Mouse (Mus musculus): ENCODE measurements around the gene Fpr1. TPM values are rescaled to one million over a fixed set of nuclear protein-coding genes. Genes with fewer than 3 reads are reported as not detected.

Fpr1 gene
- total and polyA plus RNA-seq, 3 experiments, result not detected

DNA sequence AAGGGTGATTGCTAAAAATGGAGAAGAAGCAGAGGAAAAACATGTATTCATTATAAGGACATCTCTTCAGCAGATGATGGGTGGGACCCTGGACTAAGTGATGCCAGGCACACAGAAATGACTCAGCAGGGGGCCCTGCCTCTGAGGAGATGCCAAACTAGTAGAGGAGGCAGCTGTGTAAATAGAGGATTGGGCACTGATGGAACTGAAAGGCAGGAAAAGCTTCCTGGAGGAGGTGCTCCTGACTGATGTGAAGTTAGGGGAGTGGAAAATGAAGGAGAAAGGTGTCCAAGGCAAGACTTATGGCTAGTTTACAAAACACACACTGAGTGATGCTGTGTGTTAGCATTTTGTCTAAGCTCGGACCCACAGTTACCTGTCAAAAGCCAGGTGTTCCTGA is 26.3 kb downstream of the Fpr1 start:
- Histone ChIP-seq H3K9me3 (replicated peaks; ENCODE audit: insufficient read depth, low read length) (no peaks in the 10 kb centered on the region), H3K4me3 (ENCODE audit: control insufficient read depth in 1 of 2, insufficient read depth in 1 of 2, low read depth in 2 of 2, low read length in 2 of 2) (no peak overlapping the region), H3K4me1 (ENCODE audit: control insufficient read depth in 1 of 2, insufficient read depth in 2 of 2, low read length in 2 of 2) (no peaks in the 10 kb centered on the region), H3K79me2 (ENCODE audit: control insufficient read depth, insufficient read depth, low read length, poor library complexity) (no peaks in the 10 kb centered on the region), H3K36me3 (ENCODE audit: control insufficient read depth in 1 of 2, insufficient read depth in 2 of 2, low read length in 2 of 2) (no peaks in the 10 kb centered on the region), H3K27me3 (ENCODE audit: control insufficient read depth in 1 of 2, insufficient read depth in 2 of 2, low read length in 2 of 2) (no peaks in the 10 kb centered on the region), H3K9ac (ENCODE audit: control insufficient read depth, low read depth, low read length, poor library complexity, severe bottlenecking) (no peak overlapping the region), H3K27ac (ENCODE audit: control insufficient read depth, low read depth, low read length) (no peak overlapping the region)
- no peak for DNase-seq (ENCODE audit: low read depth, low spot score)
- TF ChIP-seq POLR2A (IDR thresholded peaks at IDR 0.05; ENCODE audit: control insufficient read depth in 1 of 2, insufficient read depth in 1 of 2, low read depth in 1 of 2, low read length in 2 of 2, poor library complexity in 1 of 2) (no peak), EP300 (IDR thresholded peaks at IDR 0.05; ENCODE audit: low read depth in 1 of 2, low read length in 2 of 2) (no peak), ETS1 (IDR thresholded peaks at IDR 0.05; ENCODE audit: low read depth, low read length) (no peak), E2F4 (IDR thresholded peaks at IDR 0.05; ENCODE audit: borderline replicate concordance, low read depth, low read length) (no peak), USF1 (IDR thresholded peaks at IDR 0.05; ENCODE audit: low read depth, low read length) (no peak), MAX (IDR thresholded peaks at IDR 0.05; ENCODE audit: low read length) (no peak), MXI1 (IDR thresholded peaks at IDR 0.05; ENCODE audit: low read depth, low read length) (no peak), UBTF (IDR thresholded peaks at IDR 0.05; ENCODE audit: borderline replicate concordance, insufficient read depth, low read depth, low read length) (no peak), ZMIZ1 (IDR thresholded peaks at IDR 0.05; ENCODE audit: low read depth, low read length) (no peak), MAZ (IDR thresholded peaks at IDR 0.05; ENCODE audit: low read depth, low read length) (no peak), ZC3H11A (IDR thresholded peaks at IDR 0.05; ENCODE audit: low read depth, low read length) (no peak), TBP (IDR thresholded peaks at IDR 0.05; ENCODE audit: low read depth, low read length) (no peak), MYC (IDR thresholded peaks at IDR 0.05; ENCODE audit: low read depth, low read length) (no peak), JUND (IDR thresholded peaks at IDR 0.05; ENCODE audit: low read depth, low read length) (no peak), GABPA (IDR thresholded peaks at IDR 0.05; ENCODE audit: low read depth, low read length) (no peak), SMC3 (IDR thresholded peaks at IDR 0.05; ENCODE audit: low read depth, low read length) (no peak), CHD1 (IDR thresholded peaks at IDR 0.05; ENCODE audit: low read depth, low read length) (no peak), ELF1 (IDR thresholded peaks at IDR 0.05; ENCODE audit: low read depth, low read length) (no peak), MEF2A (IDR thresholded peaks at IDR 0.05; ENCODE audit: extremely low read depth, insufficient replicate concordance, low read depth, low read length, poor library complexity, severe bottlenecking) (no peak), RAD21 (IDR thresholded peaks at IDR 0.05; ENCODE audit: low read depth, low read length) (no peak)

DNA sequence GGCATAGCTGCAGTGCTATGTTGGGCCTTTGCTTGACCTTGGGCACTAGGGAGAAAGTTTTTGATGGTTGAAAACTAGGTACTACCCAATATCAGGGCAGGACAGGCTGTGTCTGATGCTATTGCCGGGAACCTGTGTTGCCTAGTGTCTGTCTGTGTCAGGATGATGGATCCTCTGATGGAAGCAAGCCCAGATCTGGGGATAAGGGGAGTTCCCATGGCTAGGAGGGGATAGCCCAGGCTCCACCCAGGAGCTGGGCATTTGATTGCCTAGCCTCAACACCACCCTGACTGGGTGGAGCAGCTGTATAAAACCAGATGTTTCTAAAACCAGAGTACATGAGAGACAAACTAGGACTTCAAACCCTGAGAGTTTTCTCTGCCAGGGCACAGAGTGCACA is 27.1 kb downstream of the Fpr1 start:
- no peaks in the 10 kb centered on the region for H3K36me3 ChIP-seq (ENCODE audit: control insufficient read depth in 1 of 2, insufficient read depth in 2 of 2, low read length in 2 of 2)
- H3K9me3 ChIP-seq (replicated peaks; ENCODE audit: insufficient read depth, low read length), result no peaks in the 10 kb centered on the region
- no peak overlapping the region for H3K4me3 ChIP-seq (ENCODE audit: control insufficient read depth in 1 of 2, insufficient read depth in 1 of 2, low read depth in 2 of 2, low read length in 2 of 2)
- DNase-seq (ENCODE audit: low read depth, low spot score), result no peak
- no peak overlapping the region for H3K27ac ChIP-seq (ENCODE audit: control insufficient read depth, low read depth, low read length)
- H3K9ac ChIP-seq (ENCODE audit: control insufficient read depth, low read depth, low read length, poor library complexity, severe bottlenecking), result no peak overlapping the region
- H3K4me1 ChIP-seq (ENCODE audit: control insufficient read depth in 1 of 2, insufficient read depth in 2 of 2, low read length in 2 of 2), result no peaks in the 10 kb centered on the region
- H3K79me2 ChIP-seq (ENCODE audit: control insufficient read depth, insufficient read depth, low read length, poor library complexity), result no peaks in the 10 kb centered on the region
- no peak for TF ChIP-seq NRF1 (IDR thresholded peaks at IDR 0.05; ENCODE audit: insufficient read depth, low read depth, low read length, poor library complexity, severe bottlenecking)
- TF ChIP-seq SMC3 (IDR thresholded peaks at IDR 0.05; ENCODE audit: low read depth, low read length), result no peak
- no peak for TF ChIP-seq TCF12 (IDR thresholded peaks at IDR 0.05; ENCODE audit: low read depth, low read length)
- TF ChIP-seq MYC (IDR thresholded peaks at IDR 0.05; ENCODE audit: low read depth, low read length), result no peak
- no peak for TF ChIP-seq USF1 (IDR thresholded peaks at IDR 0.05; ENCODE audit: low read depth, low read length)
- TF ChIP-seq BHLHE40 (IDR thresholded peaks at IDR 0.05; ENCODE audit: borderline replicate concordance, low read depth, low read length), result no peak
- TF ChIP-seq HCFC1 (IDR thresholded peaks at IDR 0.05; ENCODE audit: low read depth, low read length), result no peak
- no peak for TF ChIP-seq RCOR1 (IDR thresholded peaks at IDR 0.05; ENCODE audit: low read depth, low read length)
- no peak for TF ChIP-seq ZMIZ1 (IDR thresholded peaks at IDR 0.05; ENCODE audit: low read depth, low read length)
- no peak for TF ChIP-seq GABPA (IDR thresholded peaks at IDR 0.05; ENCODE audit: low read depth, low read length)
- TF ChIP-seq RAD21 (IDR thresholded peaks at IDR 0.05; ENCODE audit: low read depth, low read length), result no peak
- no peaks in the 10 kb centered on the region for H3K27me3 ChIP-seq (ENCODE audit: control insufficient read depth in 1 of 2, insufficient read depth in 2 of 2, low read length in 2 of 2)
